11 mouse cellular contexts compared by ENCODE assay signal in the genomic region with DNA sequence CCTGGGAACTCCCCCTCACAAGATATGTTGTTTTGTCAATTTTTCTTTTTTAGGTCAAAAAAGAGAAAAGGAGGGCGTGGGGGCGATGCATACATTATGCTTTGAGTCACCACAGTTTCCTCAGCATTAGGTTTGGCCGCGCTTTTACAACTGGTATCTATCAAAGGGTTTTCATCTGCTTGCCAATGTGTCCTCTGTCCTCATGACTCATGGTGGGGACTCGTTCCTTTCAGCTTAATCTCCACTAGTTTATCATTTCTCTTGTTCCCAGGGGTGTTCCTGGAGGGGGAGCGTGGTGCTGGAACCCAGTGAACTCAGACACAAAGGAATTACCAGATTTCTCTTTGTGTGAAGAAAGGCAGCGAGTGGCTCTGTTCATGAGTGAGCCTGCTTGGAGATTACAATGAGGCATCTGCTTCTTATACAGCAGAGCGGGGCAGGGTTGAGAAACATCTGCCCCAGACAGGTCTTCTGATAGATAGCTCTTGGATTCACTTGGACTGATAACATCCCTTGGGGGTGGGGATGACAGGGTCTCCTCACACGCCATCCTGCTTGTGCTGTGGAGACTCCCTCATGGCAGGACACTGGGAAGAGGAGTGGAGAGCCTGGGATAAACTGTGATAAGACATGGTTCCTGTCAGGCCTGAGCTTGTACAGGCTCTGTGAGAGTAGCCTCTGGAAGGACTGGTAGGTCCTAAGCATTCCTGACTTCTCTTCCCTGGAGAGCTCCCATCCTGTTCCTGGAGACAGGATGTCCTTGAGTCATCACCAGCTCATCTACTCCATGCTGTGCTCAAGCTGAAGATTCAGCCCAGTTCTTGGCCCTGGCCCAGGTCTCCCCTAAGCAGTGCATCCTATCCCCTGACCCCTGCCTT.
DNase-seq lines count a peak whose midpoint lies in the region; ATAC-seq lines count a peak whose summit lies in the region.
"Had no signal": no experiment of that assay in that cellular context is flagged by ENCODE, and none has a peak within 500 bp of the region (broad histone marks: within the 10 kb centered on the region; RNA-seq: fewer than 3 reads in every experiment).

No protein-coding gene starts in this region.

- no peak overlapping the region for H3K9ac ChIP-seq in heart, embryonic 11.5 days (ENCODE audit: low read depth, low read length)
- H3K9ac ChIP-seq in liver, embryonic 16.5 days (ENCODE audit: low read depth, low read length) = no peak overlapping the region
- no peak overlapping the region for H3K9ac ChIP-seq in forebrain, embryonic 12.5 days
- H3K9ac ChIP-seq: limb, embryonic 12.5 days; neural tube, embryonic 13.5 days had no signal

- H3K4me3 ChIP-seq in heart, embryonic 11.5 days (ENCODE audit: low read depth, low read length) = no peak overlapping the region
- no peak overlapping the region for H3K4me3 ChIP-seq in liver, embryonic 16.5 days (ENCODE audit: low read depth, low read length)
- no peak overlapping the region for H3K4me3 ChIP-seq in forebrain, embryonic 12.5 days (replicated peaks)
- H3K4me3 ChIP-seq: limb, embryonic 12.5 days; neural tube, embryonic 13.5 days had no signal

- no peaks in the 10 kb centered on the region for H3K9me3 ChIP-seq in heart, embryonic 11.5 days (replicated peaks; ENCODE audit: control insufficient read depth, low read length)
- H3K9me3 ChIP-seq in liver, embryonic 16.5 days (replicated peaks; ENCODE audit: control insufficient read depth, low read length) = no peaks in the 10 kb centered on the region
- H3K9me3 ChIP-seq in forebrain, embryonic 12.5 days = no peaks in the 10 kb centered on the region
- H3K9me3 ChIP-seq: limb, embryonic 12.5 days; neural tube, embryonic 13.5 days had no signal

- 27% methylated on average over 9 of the region's 9 CpGs for WGBS in heart, embryonic 11.5 days (ENCODE audit: insufficient replicate concordance)
- 58% methylated on average over 9 of the region's 9 CpGs for WGBS in liver, embryonic 16.5 days (ENCODE audit: insufficient replicate concordance)
- 77% methylated on average over 9 of the region's 9 CpGs for WGBS in forebrain, embryonic 12.5 days

- peak; percentile 79; the same call in 1 of the 2 replicates for ATAC-seq in heart, embryonic 11.5 days (replicated peaks; ENCODE audit: insufficient number of reproducible peaks, low FRiP score, low TSS enrichment)
- peak; percentile 37 for ATAC-seq in liver, embryonic 16.5 days (ENCODE audit: low read depth)
- ATAC-seq in forebrain, embryonic 12.5 days (ENCODE audit: low FRiP score) = no peak
- no peak for ATAC-seq in erythroblast, adult 5-6 weeks (replicated peaks; ENCODE audit: low FRiP score, poor library complexity, severe bottlenecking)

- peaks cover 32% of the 10 kb centered on the region for H3K4me1 ChIP-seq in heart, embryonic 11.5 days (ENCODE audit: control insufficient read depth, insufficient read depth, low read length)
- no peaks in the 10 kb centered on the region for H3K4me1 ChIP-seq in liver, embryonic 16.5 days (ENCODE audit: control insufficient read depth, low read depth, low read length)
- no peaks in the 10 kb centered on the region for H3K4me1 ChIP-seq in forebrain, embryonic 12.5 days
- H3K4me1 ChIP-seq: limb, embryonic 12.5 days; neural tube, embryonic 13.5 days had no signal

- H3K27ac ChIP-seq in heart, embryonic 11.5 days (ENCODE audit: low read depth, low read length) = peak overlapping the region; percentile 3
- H3K27ac ChIP-seq in liver, embryonic 16.5 days (ENCODE audit: low read length) = no peak overlapping the region; the same call in 1 of the 2 replicates
- no peak overlapping the region for H3K27ac ChIP-seq in forebrain, embryonic 12.5 days
- H3K27ac ChIP-seq: limb, embryonic 12.5 days; neural tube, embryonic 13.5 days had no signal

- H3K27me3 ChIP-seq in heart, embryonic 11.5 days (ENCODE audit: control insufficient read depth, insufficient read depth, low read length) = no peaks in the 10 kb centered on the region
- no peaks in the 10 kb centered on the region for H3K27me3 ChIP-seq in liver, embryonic 16.5 days (ENCODE audit: control insufficient read depth, insufficient read depth, low read depth, low read length)
- no peaks in the 10 kb centered on the region for H3K27me3 ChIP-seq in forebrain, embryonic 12.5 days
- H3K27me3 ChIP-seq: limb, embryonic 12.5 days; neural tube, embryonic 13.5 days had no signal

- no peaks in the 10 kb centered on the region for H3K36me3 ChIP-seq in heart, embryonic 11.5 days (ENCODE audit: control insufficient read depth, insufficient read depth, low read length)
- H3K36me3 ChIP-seq in liver, embryonic 16.5 days (ENCODE audit: control insufficient read depth, insufficient read depth) = no peaks in the 10 kb centered on the region
- no peaks in the 10 kb centered on the region for H3K36me3 ChIP-seq in forebrain, embryonic 12.5 days (replicated peaks)
- H3K36me3 ChIP-seq: limb, embryonic 12.5 days; neural tube, embryonic 13.5 days had no signal

- DNase-seq in layer of hippocampus, adult 18-20 months (ENCODE audit: low spot score in 2 of 2) = peak; percentile 18 to 47
- DNase-seq in layer of hippocampus, postnatal 25 days (ENCODE audit: extremely low spot score in 1 of 2, low spot score in 1 of 2) = no peak
- peak; percentile 14 to 51 for DNase-seq in adrenal gland, postnatal 36 days
- no peak for DNase-seq in gastrocnemius, adult 8-10 months (ENCODE audit: low spot score in 2 of 2)
- DNase-seq: cerebellum, postnatal 36 days had no signal

- no peak overlapping the region for H3K4me2 ChIP-seq in heart, embryonic 11.5 days
- no peak overlapping the region for H3K4me2 ChIP-seq in liver, embryonic 16.5 days (ENCODE audit: low read depth, low read length)
- H3K4me2 ChIP-seq in forebrain, embryonic 12.5 days = no peak overlapping the region
- H3K4me2 ChIP-seq: limb, embryonic 12.5 days; neural tube, embryonic 13.5 days had no signal

Comparison
In these comparisons a context has a peak if more than half of its experiments do, and no peak if none do; other contexts are left out.
1. DNase-seq: peak in layer of hippocampus, adult 18-20 months (2 of 2) and adrenal gland, postnatal 36 days (2 of 2); none in layer of hippocampus, postnatal 25 days (0 of 2) and gastrocnemius, adult 8-10 months (0 of 2).
2. ATAC-seq: peak in heart, embryonic 11.5 days (single experiment) and liver, embryonic 16.5 days (single experiment); none in forebrain, embryonic 12.5 days (single experiment) and erythroblast, adult 5-6 weeks (single experiment).